Mouse (Mus musculus) mouse embryonic stem cell (cell line): Measurements from ENCODE around the gene Abhd2.

ENCODE experiments used
- in situ Hi-C, 2 experiments: fragments of 300-500 bp; cut with MboI; formaldehyde crosslinking; loops; 1 replicate in 1 of 2; 3 replicates in 1 of 2; pipeline ENCODE4 v1.14.3; 2019 to 2020; ENCODE audit warnings: low sequenced_read_pairs in 2 of 2, low pct_unique_long_range_greater_than_20kb in 1 of 2, mixed read lengths in 1 of 2; ENCODE audit not compliant: unreplicated experiment in 1 of 2

The Abhd2 gene

GRCm38 (mm10) chr7:79311420-79311988 is 38.5 kb downstream of the Abhd2 start:
- in situ Hi-C loops: no loop called here

GRCm38 (mm10) chr7:79312246-79312645 is 39.2 kb downstream of the Abhd2 start:
- in situ Hi-C loops: no loop called here

- in situ Hi-C loops: no loop called here
Observed at GRCm38 (mm10) chr7:79313519-79314059, 40.6 kb downstream of the Abhd2 start.

DNA sequence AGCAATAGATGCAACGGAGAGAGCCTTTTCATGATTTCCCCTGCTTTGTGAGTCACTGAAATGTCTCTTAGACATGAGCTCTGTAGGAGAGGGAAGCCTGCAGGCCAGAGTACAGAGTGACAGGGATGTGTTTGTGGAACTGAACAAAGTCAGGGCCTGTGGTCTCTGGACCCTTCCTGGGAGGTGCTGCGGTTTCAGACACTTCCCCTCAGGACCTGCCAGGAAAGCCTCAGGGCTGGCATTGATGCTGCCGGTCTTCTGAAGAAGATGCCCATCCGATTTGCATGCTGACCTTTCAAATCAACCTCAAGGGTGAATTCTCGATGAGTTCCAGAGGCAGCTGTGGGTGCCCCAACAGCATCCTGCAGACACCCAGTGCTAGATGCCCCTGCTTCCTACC is 41.5 kb downstream of the Abhd2 start:
- in situ Hi-C loops: no loop called here

GRCm38 (mm10) chr7:79315149-79315548 is 42.1 kb downstream of the Abhd2 start:
- in situ Hi-C loops: no loop called here

DNA sequence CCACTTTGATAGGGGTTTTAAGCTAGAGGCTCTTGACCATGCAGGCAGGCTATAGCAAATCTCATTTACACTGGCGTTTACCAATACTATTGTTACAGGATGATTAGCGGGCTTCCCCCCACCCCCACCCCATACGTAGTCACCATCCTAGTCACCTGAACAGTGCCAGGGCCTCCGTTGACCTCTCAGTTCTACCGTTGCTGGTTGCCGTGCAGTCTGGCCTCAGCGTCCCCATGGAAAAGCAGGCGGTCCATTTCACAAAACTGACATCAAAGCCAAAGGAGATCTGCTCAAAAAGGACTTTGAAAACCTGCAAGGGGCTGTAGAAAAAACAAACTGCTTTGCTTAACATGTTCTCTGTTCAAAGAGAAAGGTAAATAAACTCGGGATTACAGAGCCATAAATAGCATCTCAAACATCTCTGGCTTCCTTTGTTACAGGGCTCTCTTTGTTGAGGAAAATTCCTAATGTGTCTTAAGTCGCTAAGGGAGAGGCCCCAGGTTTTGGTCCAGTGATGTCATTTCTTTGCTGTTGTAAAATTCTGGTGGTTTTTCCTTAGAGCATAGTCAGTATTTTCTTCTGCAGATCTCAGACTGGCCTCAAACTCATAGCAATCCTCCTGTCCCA is 43.2 kb downstream of the Abhd2 start:
- in situ Hi-C loops: no loop called here

DNA sequence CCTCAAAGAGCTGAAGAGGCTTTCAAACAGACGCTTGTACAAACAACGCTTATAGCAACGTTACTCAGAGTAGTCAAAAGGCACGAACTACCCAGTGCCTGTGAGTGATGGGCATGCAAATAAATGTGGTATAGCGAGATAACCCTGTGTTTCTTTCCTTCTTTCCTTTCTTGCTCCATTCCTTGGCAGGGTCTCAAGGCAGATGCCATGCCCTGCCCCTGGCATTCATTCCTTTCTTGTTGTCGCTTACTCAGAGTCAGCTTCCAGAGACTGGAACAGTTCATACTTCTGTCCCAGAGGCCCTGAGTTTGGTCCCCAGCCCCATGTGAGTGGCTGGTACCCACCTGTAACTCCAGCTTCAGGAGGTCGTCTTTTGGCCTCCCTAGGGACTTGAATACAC is 44.6 kb downstream of the Abhd2 start:
- in situ Hi-C loops: no loop called here

- in situ Hi-C loops: no loop called here
Observed at GRCm38 (mm10) chr7:79318110-79318801, 45.3 kb downstream of the Abhd2 start.

- in situ Hi-C loops: no loop called here
Observed at GRCm38 (mm10) chr7:79323855-79324254, 50.9 kb downstream of the Abhd2 start.

DNA sequence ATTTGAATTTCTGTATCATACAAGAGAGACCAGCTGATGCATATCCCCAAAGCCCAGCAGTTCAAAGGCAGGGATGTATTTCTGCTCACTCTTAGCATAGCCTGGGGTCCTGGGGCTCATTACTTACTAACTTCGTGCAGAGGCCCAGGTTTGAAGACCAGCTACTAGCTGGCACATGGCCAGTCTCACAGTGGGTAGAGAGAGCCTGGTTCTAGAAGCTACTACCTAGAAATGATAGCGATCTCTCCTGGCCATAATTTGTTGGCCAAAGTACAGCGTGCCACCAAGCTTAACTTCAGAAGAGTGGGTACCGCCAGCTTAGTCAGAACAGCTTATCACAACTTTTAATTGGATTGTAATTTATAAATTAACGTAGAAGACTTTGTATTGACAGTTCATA is 55.8 kb downstream of the Abhd2 start:
- in situ Hi-C loops: no loop called here

GRCm38 (mm10) chr7:79331197-79331596 is 58.2 kb downstream of the Abhd2 start:
- in situ Hi-C loops: no loop called here

GRCm38 (mm10) chr7:79333419-79333818 is 60.4 kb downstream of the Abhd2 start:
- in situ Hi-C loops: no loop called here

DNA sequence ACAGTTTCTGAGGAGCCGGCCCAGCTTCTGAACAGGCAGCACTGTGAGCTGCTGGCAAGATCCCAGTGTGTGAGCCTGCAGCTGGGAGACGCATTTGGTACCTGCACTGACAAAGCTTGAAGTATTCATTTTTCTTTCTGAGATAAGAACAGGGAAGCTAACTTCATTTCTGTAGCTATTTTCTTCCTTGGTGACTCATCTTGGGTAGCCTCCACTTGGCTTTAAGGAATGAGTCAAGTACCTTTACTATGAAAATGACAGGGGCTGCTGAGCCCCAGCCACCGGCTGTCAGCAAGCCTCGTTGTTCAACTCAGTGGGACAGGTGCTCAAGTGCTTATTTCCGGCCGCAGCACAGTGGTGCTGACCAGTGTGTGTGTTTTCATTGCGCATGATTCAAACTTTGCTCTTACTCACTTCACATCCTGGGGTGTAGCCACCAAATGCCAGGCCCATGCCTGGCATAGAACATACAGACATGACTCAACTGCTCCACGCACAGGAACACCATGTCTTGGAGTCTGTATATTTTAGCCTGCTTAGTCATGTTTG is 63.4 kb downstream of the Abhd2 start:
- in situ Hi-C loops: no loop called here

DNA sequence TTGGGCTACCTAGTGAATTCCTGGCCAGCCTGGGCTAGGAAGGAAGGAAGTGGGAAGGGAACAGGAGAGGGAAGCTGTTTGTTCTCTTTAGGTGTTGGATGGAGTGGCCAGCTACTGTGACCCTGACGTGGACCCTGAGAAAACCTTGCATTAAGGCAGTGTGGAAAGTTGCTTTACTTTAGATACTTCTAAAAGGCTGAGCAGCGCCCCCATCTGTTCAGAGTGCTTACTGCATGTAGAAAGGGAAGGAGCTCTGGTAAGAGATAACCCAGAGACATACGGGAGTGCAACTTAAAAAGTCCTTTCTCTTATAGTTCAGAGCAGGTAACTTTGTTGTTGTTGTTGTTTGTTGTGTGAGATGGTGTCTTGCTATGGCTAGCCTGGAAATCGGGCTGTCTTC is 72.9 kb downstream of the Abhd2 start:
- in situ Hi-C loops: no loop called here

GRCm38 (mm10) chr7:79346555-79347075 is 73.6 kb downstream of the Abhd2 start:
- in situ Hi-C loops: no loop called here

GRCm38 (mm10) chr7:79347108-79347813 is 74.3 kb downstream of the Abhd2 start:
- in situ Hi-C loops: no loop called here

DNA sequence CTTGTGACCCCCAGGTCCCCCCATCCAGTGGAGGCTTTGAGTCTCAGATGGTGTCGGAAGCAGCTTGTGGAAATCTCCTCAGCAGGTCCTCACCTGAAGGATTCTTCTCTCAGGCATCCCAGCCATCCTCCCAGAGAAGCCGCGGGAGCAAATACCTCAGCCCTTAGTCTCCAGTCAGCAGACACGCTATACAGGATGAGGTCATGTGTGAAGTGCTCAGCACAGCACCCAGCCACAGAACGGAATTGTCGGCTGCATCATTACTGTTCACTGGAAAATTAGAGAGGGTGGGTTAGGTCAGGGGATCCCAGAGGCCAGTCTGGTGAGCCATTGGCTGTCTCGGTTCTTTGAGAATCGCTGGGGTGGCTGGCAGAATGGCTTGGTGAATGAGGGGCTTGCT is 75.8 kb downstream of the Abhd2 start:
- in situ Hi-C loops: no loop called here

- in situ Hi-C loops: loop anchor here (5.0 to 25.0 kb wide), 4 partner anchors 103 to 438 kb away; partner anchors contain the start of genes Hapln3 (in 2 of the 2), Isg20 (in 1 of the 2) and Mfge8 (in 1 of the 2)
Observed at GRCm38 (mm10) chr7:79349738-79350386, 76.9 kb downstream of the Abhd2 start.
